Mouse (Mus musculus): ENCODE results near the gene P3h3. TPM values are rescaled to one million over a fixed set of nuclear protein-coding genes. Genes with fewer than 3 reads are reported as not detected.

Gene P3h3
- polyA plus RNA-seq, 1 experiment from 2014 or later, result 14.7 TPM

DNA sequence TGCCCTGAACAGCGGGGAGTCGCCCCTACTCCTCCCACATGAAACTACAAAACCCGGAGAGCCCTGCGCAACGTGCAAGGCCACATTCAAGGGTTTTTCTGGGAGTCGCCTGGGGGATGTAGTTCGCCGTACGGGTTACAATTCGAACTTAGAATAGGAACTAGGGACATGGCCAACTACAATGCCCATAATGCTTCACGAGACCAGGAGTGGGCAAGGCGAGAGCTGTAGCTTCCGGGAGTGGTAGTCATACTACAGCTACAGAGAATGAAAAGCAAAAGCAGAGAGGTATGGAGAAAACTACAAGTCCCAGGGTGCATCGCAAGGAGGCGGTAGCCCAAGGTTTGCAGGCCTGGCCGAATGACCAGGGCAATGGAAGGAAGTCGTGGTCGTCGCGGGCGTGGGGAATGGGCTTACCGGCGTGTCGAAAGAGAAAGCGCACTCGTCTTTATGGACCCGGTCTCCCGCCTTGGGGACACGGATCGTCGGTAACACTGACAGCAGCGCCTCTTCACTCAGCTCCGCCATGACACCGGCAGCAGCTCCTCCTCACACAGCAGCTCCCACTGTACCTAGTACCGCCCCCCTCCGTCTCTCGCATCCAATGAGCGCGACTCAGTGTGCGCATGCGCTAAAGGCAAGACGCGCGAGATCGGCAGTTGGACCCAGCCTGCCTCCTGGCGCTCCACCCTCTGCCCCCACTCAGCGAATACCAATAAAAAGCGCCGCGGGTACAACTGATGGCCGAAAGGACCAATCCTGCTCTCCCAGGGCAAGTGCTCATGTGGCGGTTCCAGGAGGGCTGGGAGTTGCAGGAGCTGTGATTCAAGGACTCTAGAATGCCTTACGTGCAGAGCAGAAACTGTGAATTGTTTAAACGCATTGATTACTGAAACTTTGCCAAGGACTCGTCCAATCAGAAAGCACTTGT lies 28.4 kb downstream of the P3h3 start, which contains the start of the genes Usp5 and Cdca3:
Gene Usp5 (minus strand): TSS at position 617 of the 931 bp plus-strand sequence.
Gene Cdca3 (plus strand): TSS at position 680 of the 931 bp plus-strand sequence.
- Histone ChIP-seq H3K36me3 (ENCODE audit: control insufficient read depth, insufficient read depth, low read length) (peaks cover 8% of the 10 kb centered on the region; the same call in 1 of the 2 replicates), H3K27me3 (ENCODE audit: control insufficient read depth, insufficient read depth, low read length) (no peaks in the 10 kb centered on the region), H3K4me1 (replicated peaks; ENCODE audit: control insufficient read depth, insufficient read depth, low read length) (peaks cover 8% of the 10 kb centered on the region), H3K27ac (ENCODE audit: low read depth, low read length) (peak within 1 kb of the TSS; percentile 77; the same call in 1 of the 2 replicates), H3K9me3 (ENCODE audit: control insufficient read depth, low read length) (no peaks in the 10 kb centered on the region), H3K9ac (ENCODE audit: low read depth, low read length) (peak within 1 kb of the TSS; percentile 78), H3K4me3 (ENCODE audit: low read depth, low read length) (peak within 1 kb of the TSS; percentile 68), H3K4me2 (replicated peaks; ENCODE audit: low read depth, low read length) (peak within 1 kb of the TSS; percentile 85)
- DNase-seq (ENCODE audit: low spot score), result peak; percentile 99
- WGBS, result under 1% methylated on average over 55 of the region's 55 CpGs
- ATAC-seq (ENCODE audit: low FRiP score), result peak; percentile 96

DNA sequence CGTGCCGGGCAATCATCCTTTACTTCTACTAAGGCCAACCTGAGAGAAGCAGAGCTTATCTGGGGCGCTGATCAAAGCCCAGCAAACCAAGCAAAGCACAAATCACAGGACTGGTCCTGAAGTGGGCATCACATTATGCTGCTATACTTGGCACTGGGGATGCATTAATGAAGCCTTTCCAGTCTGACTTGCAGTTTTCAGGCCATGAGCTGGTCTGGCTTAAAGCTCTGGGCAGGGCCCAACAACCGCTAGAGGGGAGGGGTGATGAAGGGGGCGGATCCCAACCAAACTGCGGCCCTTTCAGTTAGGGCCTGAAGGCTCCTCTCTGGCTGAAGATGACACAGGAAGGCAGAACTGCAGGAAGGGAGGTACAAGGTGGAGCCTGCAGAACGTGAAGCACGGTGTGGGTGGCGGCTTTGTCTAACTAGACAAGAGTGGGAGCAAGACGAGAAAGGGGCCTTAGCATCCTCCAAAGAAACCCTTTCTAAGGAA lies 29.4 kb downstream of the P3h3 start:
- Histone ChIP-seq H3K36me3 (ENCODE audit: control insufficient read depth, insufficient read depth, low read length) (peaks cover 17% of the 10 kb centered on the region), H3K4me1 (replicated peaks; ENCODE audit: control insufficient read depth, insufficient read depth, low read length) (peaks cover 8% of the 10 kb centered on the region), H3K27ac (ENCODE audit: low read depth, low read length) (0 out of 2 replicates have a peak overlapping the region, but pooled peaks have one; percentile 1), H3K27me3 (ENCODE audit: control insufficient read depth, insufficient read depth, low read length) (no peaks in the 10 kb centered on the region), H3K4me3 (ENCODE audit: low read depth, low read length) (peak overlapping the region; percentile 68), H3K9ac (ENCODE audit: low read depth, low read length) (peak overlapping the region; percentile 64), H3K9me3 (ENCODE audit: control insufficient read depth, low read length) (no peaks in the 10 kb centered on the region), H3K4me2 (replicated peaks; ENCODE audit: low read depth, low read length) (peak overlapping the region; percentile 77)
- DNase-seq (ENCODE audit: low spot score) (no peak), ATAC-seq (ENCODE audit: low FRiP score) (no peak)
- WGBS, result 25% methylated on average over 10 of the region's 10 CpGs

DNA sequence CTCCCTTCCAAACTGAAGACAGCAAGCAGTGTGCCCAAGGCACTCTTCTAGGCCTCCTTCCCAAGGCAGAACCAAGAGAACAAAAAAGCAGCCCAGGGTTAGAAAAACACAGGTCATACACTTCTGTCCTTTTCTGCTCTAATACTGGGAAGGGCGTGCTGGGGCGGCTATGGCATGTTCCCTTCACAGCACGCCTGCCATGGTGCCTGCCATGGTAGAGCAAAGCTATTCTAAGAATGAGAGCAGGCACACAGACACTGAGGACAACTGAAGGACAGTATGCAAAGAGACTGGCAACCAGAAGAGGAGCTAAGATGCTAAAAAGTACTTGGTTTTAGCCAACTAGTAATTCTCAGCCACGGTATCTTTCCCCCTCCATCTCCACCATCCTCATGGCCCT lies 35.5 kb downstream of the P3h3 start:
- no peaks in the 10 kb centered on the region for H3K4me1 ChIP-seq (replicated peaks; ENCODE audit: control insufficient read depth, insufficient read depth, low read length)
- no peaks in the 10 kb centered on the region for H3K27me3 ChIP-seq (ENCODE audit: control insufficient read depth, insufficient read depth, low read length)
- no peaks in the 10 kb centered on the region for H3K9me3 ChIP-seq (ENCODE audit: control insufficient read depth, low read length)
- H3K36me3 ChIP-seq (ENCODE audit: control insufficient read depth, insufficient read depth, low read length), result peaks cover 31% of the 10 kb centered on the region
- no peak overlapping the region for H3K4me3 ChIP-seq (ENCODE audit: low read depth, low read length)
- 98% methylated on average over 4 of the region's 4 CpGs for WGBS
- no peak overlapping the region for H3K4me2 ChIP-seq (replicated peaks; ENCODE audit: low read depth, low read length)
- no peak for ATAC-seq (ENCODE audit: low FRiP score)
- no peak for DNase-seq (ENCODE audit: low spot score)
- H3K27ac ChIP-seq (ENCODE audit: low read depth, low read length), result no peak overlapping the region
- no peak overlapping the region for H3K9ac ChIP-seq (ENCODE audit: low read depth, low read length)

DNA sequence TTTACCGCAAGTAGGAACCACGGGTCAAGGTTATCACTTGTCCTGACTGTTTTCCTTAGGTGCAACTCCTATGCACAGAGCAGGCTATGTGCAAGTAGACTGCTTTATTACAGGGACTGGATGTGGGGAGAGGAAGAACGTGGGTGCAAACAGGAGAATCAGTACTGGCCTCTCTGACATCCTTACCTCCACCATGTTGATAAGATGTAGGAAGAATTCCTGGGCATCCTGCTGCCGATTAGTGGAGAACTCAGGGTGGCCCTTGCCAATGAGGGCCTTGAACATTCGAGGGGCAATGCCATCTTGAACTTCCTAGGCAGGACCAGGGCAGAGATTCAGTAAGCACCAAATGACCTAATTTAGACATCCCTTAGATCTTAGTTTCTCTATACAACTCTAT lies 36.7 kb downstream of the P3h3 start:
- no peak for DNase-seq (ENCODE audit: low spot score)
- ATAC-seq (ENCODE audit: low FRiP score), result no peak
- Histone ChIP-seq H3K27me3 (ENCODE audit: control insufficient read depth, insufficient read depth, low read length) (no peaks in the 10 kb centered on the region), H3K9me3 (ENCODE audit: control insufficient read depth, low read length) (no peaks in the 10 kb centered on the region), H3K27ac (ENCODE audit: low read depth, low read length) (no peak overlapping the region), H3K36me3 (ENCODE audit: control insufficient read depth, insufficient read depth, low read length) (peaks cover 31% of the 10 kb centered on the region), H3K4me3 (ENCODE audit: low read depth, low read length) (no peak overlapping the region), H3K4me2 (replicated peaks; ENCODE audit: low read depth, low read length) (no peak overlapping the region), H3K9ac (ENCODE audit: low read depth, low read length) (no peak overlapping the region), H3K4me1 (replicated peaks; ENCODE audit: control insufficient read depth, insufficient read depth, low read length) (no peaks in the 10 kb centered on the region)
- WGBS, result 90% methylated on average over 5 of the region's 5 CpGs

DNA sequence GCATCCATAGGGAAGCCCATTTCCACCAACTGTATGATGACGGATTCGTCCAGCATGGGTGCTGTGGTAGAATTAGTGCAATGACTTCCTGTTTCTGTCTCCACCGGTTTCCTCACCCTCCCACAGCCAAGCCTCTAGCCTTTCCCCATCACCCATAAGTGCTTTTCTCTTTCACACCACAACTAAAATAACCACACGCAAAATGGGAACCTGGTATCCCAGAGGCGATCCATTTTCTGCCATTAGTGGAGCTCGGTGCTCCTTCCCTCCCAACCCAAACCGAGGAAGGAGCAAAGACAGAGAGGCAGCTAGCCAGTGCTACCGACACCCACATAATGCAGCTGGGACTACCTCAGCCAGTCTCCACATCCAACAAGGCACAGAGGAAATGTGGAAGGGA lies 39.6 kb downstream of the P3h3 start:
- Histone ChIP-seq H3K9me3 (ENCODE audit: control insufficient read depth, low read length) (no peaks in the 10 kb centered on the region), H3K4me2 (replicated peaks; ENCODE audit: low read depth, low read length) (no peak overlapping the region), H3K36me3 (ENCODE audit: control insufficient read depth, insufficient read depth, low read length) (peaks cover 20% of the 10 kb centered on the region), H3K4me1 (replicated peaks; ENCODE audit: control insufficient read depth, insufficient read depth, low read length) (peaks cover 4% of the 10 kb centered on the region), H3K27me3 (ENCODE audit: control insufficient read depth, insufficient read depth, low read length) (no peaks in the 10 kb centered on the region), H3K4me3 (ENCODE audit: low read depth, low read length) (no peak overlapping the region), H3K27ac (ENCODE audit: low read depth, low read length) (no peak overlapping the region), H3K9ac (ENCODE audit: low read depth, low read length) (no peak overlapping the region)
- no peak for DNase-seq (ENCODE audit: low spot score)
- 92% methylated on average over 8 of the region's 8 CpGs for WGBS
- ATAC-seq (ENCODE audit: low FRiP score), result no peak

DNA sequence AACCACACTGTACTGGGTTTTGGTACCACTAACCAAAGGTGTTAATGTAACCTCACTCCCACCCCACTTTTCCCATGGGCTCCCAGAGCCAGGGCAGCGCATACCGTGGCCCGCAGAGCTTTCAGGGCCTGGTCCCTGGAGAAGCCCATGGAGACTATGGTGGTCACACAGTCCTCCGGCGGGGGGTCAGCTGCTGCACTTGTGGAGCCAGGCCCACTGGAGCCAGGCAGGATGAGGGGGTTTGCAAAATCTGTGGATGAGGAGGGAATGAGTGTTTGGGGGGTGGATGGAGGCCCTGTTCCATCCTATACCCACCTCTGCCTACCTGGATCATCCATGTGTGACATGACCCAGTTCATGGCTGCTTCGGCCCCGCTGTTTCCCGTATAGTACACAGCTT lies 40.0 kb downstream of the P3h3 start:
- no peak overlapping the region for H3K27ac ChIP-seq (ENCODE audit: low read depth, low read length)
- DNase-seq (ENCODE audit: low spot score) (no peak), ATAC-seq (ENCODE audit: low FRiP score) (no peak)
- H3K4me3 ChIP-seq (ENCODE audit: low read depth, low read length), result no peak overlapping the region
- H3K36me3 ChIP-seq (ENCODE audit: control insufficient read depth, insufficient read depth, low read length), result peaks cover 20% of the 10 kb centered on the region
- H3K9ac ChIP-seq (ENCODE audit: low read depth, low read length), result no peak overlapping the region
- H3K27me3 ChIP-seq (ENCODE audit: control insufficient read depth, insufficient read depth, low read length), result no peaks in the 10 kb centered on the region
- H3K4me2 ChIP-seq (replicated peaks; ENCODE audit: low read depth, low read length), result no peak overlapping the region
- 97% methylated on average over 8 of the region's 8 CpGs for WGBS
- H3K9me3 ChIP-seq (ENCODE audit: control insufficient read depth, low read length), result no peaks in the 10 kb centered on the region
- peaks cover 7% of the 10 kb centered on the region for H3K4me1 ChIP-seq (replicated peaks; ENCODE audit: control insufficient read depth, insufficient read depth, low read length)

DNA sequence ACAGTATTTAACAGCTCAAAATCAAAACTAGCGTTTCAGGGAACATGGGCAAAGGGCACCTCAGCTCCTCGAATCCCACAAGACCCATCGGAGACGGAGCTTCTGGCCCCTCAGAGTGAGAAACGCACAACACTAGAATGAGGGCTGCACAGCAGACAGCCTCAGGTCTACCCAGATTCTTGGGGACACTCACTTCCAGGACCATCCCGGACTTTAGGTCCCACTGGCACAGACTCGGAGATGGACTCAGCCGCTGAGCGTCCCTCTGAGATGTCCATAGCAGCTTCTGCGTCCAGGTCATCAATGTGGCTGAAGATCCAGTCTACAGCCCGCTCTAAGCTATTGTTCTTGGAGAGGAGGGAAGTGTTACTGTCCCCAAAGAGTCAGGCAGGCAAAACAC lies 40.4 kb downstream of the P3h3 start:
- H3K4me1 ChIP-seq (replicated peaks; ENCODE audit: control insufficient read depth, insufficient read depth, low read length), result peaks cover 7% of the 10 kb centered on the region
- peaks cover 20% of the 10 kb centered on the region for H3K36me3 ChIP-seq (ENCODE audit: control insufficient read depth, insufficient read depth, low read length)
- no peaks in the 10 kb centered on the region for H3K27me3 ChIP-seq (ENCODE audit: control insufficient read depth, insufficient read depth, low read length)
- no peak overlapping the region for H3K9ac ChIP-seq (ENCODE audit: low read depth, low read length)
- DNase-seq (ENCODE audit: low spot score) (no peak), ATAC-seq (ENCODE audit: low FRiP score) (no peak)
- H3K9me3 ChIP-seq (ENCODE audit: control insufficient read depth, low read length), result no peaks in the 10 kb centered on the region
- no peak overlapping the region for H3K4me3 ChIP-seq (ENCODE audit: low read depth, low read length)
- WGBS, result 95% methylated on average over 11 of the region's 11 CpGs
- H3K4me2 ChIP-seq (replicated peaks; ENCODE audit: low read depth, low read length), result no peak overlapping the region
- no peak overlapping the region for H3K27ac ChIP-seq (ENCODE audit: low read depth, low read length)

DNA sequence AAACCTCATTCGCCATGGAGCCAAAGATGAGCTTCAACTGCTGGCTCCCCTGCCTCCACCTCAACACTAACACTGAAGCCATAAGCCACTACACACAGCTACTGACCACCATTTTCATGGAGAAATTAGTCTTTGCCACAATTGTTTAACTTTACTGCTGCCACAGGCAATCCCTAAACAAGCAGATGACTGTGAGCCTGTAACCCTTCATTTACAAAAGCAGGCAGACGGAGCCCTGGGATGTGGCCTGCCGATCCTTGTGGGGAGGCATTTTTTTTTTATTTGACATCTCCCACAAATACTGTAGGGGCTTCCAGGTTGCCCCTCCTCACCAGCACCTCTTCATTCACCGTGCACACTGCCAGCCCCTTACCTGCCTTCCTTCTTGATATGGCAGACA lies 40.9 kb downstream of the P3h3 start:
- Histone ChIP-seq H3K27ac (ENCODE audit: low read depth, low read length) (no peak overlapping the region), H3K9me3 (ENCODE audit: control insufficient read depth, low read length) (no peaks in the 10 kb centered on the region), H3K27me3 (ENCODE audit: control insufficient read depth, insufficient read depth, low read length) (no peaks in the 10 kb centered on the region), H3K36me3 (ENCODE audit: control insufficient read depth, insufficient read depth, low read length) (peaks cover 18% of the 10 kb centered on the region), H3K4me2 (replicated peaks; ENCODE audit: low read depth, low read length) (no peak overlapping the region), H3K9ac (ENCODE audit: low read depth, low read length) (no peak overlapping the region), H3K4me3 (ENCODE audit: low read depth, low read length) (no peak overlapping the region), H3K4me1 (replicated peaks; ENCODE audit: control insufficient read depth, insufficient read depth, low read length) (peaks cover 7% of the 10 kb centered on the region)
- no peak for DNase-seq (ENCODE audit: low spot score)
- ATAC-seq (ENCODE audit: low FRiP score), result no peak
- 92% methylated on average over 4 of the region's 4 CpGs for WGBS

Measured in hindbrain, embryonic 11.5 days (tissue).